Mouse (Mus musculus) brain, embryonic 14.5 days (tissue): ENCODE results near the gene Schip1.

Source experiments
- CTCF ChIP-seq: fragments of 200-500 bp; IDR thresholded peaks from 2 replicates; pipeline ENCODE4 v1.5.1; 2012; ENCODE audit warnings: inconsistent platforms, mild to moderate bottlenecking, moderate library complexity, borderline replicate concordance; ENCODE audit not compliant: insufficient read depth, insufficient read length; ENCODE audit errors: extremely low read depth
- POLR2A ChIP-seq: fragments of 200-500 bp; IDR thresholded peaks from 2 replicates; pipeline ENCODE4 v1.6.1; 2012; ENCODE audit warnings: mild to moderate bottlenecking, inconsistent platforms, borderline replicate concordance; ENCODE audit not compliant: poor library complexity, insufficient read depth, insufficient read length, severe bottlenecking; ENCODE audit errors: extremely low read depth

GRCm38 (mm10) chr3:68642935-68643334 lies 578.3 kb downstream of the Schip1 start:
- TF ChIP-seq POLR2A (no peak), CTCF (no peak)
